Mouse (Mus musculus): Measurements from ENCODE around the gene Med25.

The Med25 gene

GRCm38 (mm10) chr7:44845006-44845405 is 47.5 kb downstream of the Med25 start:
- no peak for DNase-seq

- DNase-seq, result no peak
Measured at GRCm38 (mm10) chr7:44841825-44842463, 50.6 kb downstream of the Med25 start.

- peak; percentile 70 to 73 for DNase-seq
Measured at GRCm38 (mm10) chr7:44840426-44840825, 52.1 kb downstream of the Med25 start.

- DNase-seq, result peak; percentile 80 to 81
Measured at GRCm38 (mm10) chr7:44839491-44840191, 52.9 kb downstream of the Med25 start.

- DNase-seq, result no peak
Measured at GRCm38 (mm10) chr7:44839171-44839490, 53.4 kb downstream of the Med25 start.

GRCm38 (mm10) chr7:44838073-44838472 is 54.4 kb downstream of the Med25 start:
- DNase-seq, result no peak

- peak in 1 of 2 experiments; percentile 37 for DNase-seq
Measured at GRCm38 (mm10) chr7:44836423-44837053, 56.0 kb downstream of the Med25 start.

GRCm38 (mm10) chr7:44836016-44836404 is 56.5 kb downstream of the Med25 start:
- peak; percentile 74 to 78 for DNase-seq

GRCm38 (mm10) chr7:44835373-44836015 is 57.0 kb downstream of the Med25 start:
- DNase-seq, result peak; percentile 47 to 55

GRCm38 (mm10) chr7:44832763-44833162 is 59.7 kb downstream of the Med25 start:
- DNase-seq, result no peak

GRCm38 (mm10) chr7:44828706-44829105 is 63.8 kb downstream of the Med25 start:
- DNase-seq, result no peak

GRCm38 (mm10) chr7:44826771-44827170 is 65.7 kb downstream of the Med25 start:
- DNase-seq, result no peak
